Mouse (Mus musculus) neural tube, embryonic 13.5 days (tissue): ENCODE data around the gene Ttll11. TPM values are rescaled to one million over a fixed set of nuclear protein-coding genes. Genes with fewer than 3 reads are reported as not detected.

ENCODE experiments used
- ATAC-seq: fragments of 200-750 bp; cut with Nextera tagmentation; 2 replicates; pipeline ENCODE4 v1.8.0; 2017; ENCODE audit warnings: low read depth, mild to moderate bottlenecking, moderate TSS enrichment, moderate library complexity
- H3K27ac ChIP-seq: fragments of 300-500 bp; sonication (generic); replicated peaks from 2 replicates; pipeline ENCODE4 v1.5.1; 2015; ENCODE audit warnings: moderate library complexity, mild to moderate bottlenecking, inconsistent platforms
- H3K27me3 ChIP-seq: fragments of 300-500 bp; sonication (generic); 2 replicates; pipeline ENCODE4 v1.6.1; 2015; ENCODE audit warnings: mild to moderate bottlenecking, inconsistent platforms
- H3K36me3 ChIP-seq: fragments of 300-500 bp; sonication (generic); 2 replicates; pipeline ENCODE4 v1.6.1; 2015; ENCODE audit warnings: mild to moderate bottlenecking, inconsistent platforms
- H3K4me1 ChIP-seq: fragments of 300-500 bp; sonication (generic); replicated peaks from 2 replicates; pipeline ENCODE4 v1.6.1; 2015; ENCODE audit warnings: inconsistent platforms
- H3K4me2 ChIP-seq: fragments of 300-500 bp; sonication (generic); 2 replicates; pipeline ENCODE4 v1.6.1; 2015; ENCODE audit warnings: inconsistent platforms, mild to moderate bottlenecking, moderate library complexity
- H3K4me3 ChIP-seq: fragments of 300-500 bp; sonication (generic); 2 replicates; pipeline ENCODE4 v1.5.1; 2015; ENCODE audit warnings: mild to moderate bottlenecking, inconsistent platforms
- H3K9ac ChIP-seq: fragments of 300-500 bp; sonication (generic); 2 replicates; pipeline ENCODE4 v1.6.1; 2015; ENCODE audit warnings: moderate library complexity, mild to moderate bottlenecking, inconsistent platforms
- H3K9me3 ChIP-seq: fragments of 300-500 bp; sonication (generic); 2 replicates; pipeline ENCODE4 v1.6.1; 2016; ENCODE audit warnings: inconsistent platforms
- WGBS: fragments of 180-500 bp; shearing (Covaris S2); methylation state at CpG from one replicate; pipeline ENCODE4 v1.1.7; 2015; 5-methylcytosine and 5-hydroxymethylcytosine counted together
- polyA plus RNA-seq: library from polyadenylated mRNA; unstranded; fragments of >200 nt; fragmentation: Nextera tagmentation; extraction: Ambion mirVana; gene quantifications from 2 replicates; pipeline ENCODE4 v1.2.1, GENCODE M21; 2015

The Ttll11 gene
- polyA plus RNA-seq, 1 experiment from 2014 or later, result 5.1 TPM

DNA sequence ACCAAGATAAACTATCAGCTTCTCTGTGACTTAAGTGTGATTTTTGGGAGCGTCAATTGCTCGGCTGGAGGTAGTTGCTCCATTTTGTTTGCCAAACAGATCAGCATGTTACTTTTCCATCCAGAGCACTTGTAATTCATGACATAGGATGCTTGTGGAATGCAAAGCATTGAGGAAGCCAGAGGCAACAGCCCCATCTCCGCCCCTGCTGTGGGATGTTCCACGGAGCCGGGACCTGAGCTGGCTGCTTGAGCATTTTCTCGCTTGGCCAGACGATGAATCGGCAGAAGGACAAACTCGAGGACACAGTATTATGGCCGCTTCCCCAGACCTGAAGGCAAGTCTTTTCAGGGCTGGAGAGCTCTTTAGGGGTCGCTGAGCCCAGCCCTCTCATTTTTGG is 176.6 kb downstream of the Ttll11 start:
- H3K4me2 ChIP-seq, result no peak overlapping the region
- no peaks in the 10 kb centered on the region for H3K9me3 ChIP-seq
- no peak overlapping the region for H3K9ac ChIP-seq
- H3K36me3 ChIP-seq, result no peaks in the 10 kb centered on the region
- H3K4me3 ChIP-seq, result no peak overlapping the region
- WGBS, result 87% methylated on average over 11 of the region's 11 CpGs
- H3K4me1 ChIP-seq, result peaks cover 5% of the 10 kb centered on the region; the same call in 1 of the 2 replicates
- no peak overlapping the region for H3K27ac ChIP-seq
- no peak for ATAC-seq
- no peaks in the 10 kb centered on the region for H3K27me3 ChIP-seq

DNA sequence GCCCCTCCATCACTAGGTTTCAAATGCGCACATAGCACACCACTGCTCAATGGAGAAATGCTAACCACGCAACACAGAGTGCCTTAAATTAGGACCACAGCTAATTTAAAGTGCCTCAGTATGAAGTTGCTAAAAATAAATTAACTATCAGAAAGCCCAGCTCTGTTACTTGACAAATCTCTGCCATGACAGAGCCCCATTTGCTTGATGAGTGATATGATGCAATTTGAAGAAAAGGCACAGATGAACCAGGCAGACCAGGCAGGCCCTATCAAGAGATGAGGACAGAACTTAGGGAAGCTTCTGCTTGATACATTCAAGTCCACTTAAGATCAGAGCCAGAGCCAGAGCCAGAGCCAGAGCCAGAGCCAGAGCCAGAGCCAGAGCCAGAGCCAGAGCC is 178.0 kb downstream of the Ttll11 start:
- no peaks in the 10 kb centered on the region for H3K36me3 ChIP-seq
- no peak overlapping the region for H3K9ac ChIP-seq
- ATAC-seq, result no peak
- H3K4me2 ChIP-seq, result no peak overlapping the region
- no peak overlapping the region for H3K27ac ChIP-seq
- WGBS, result 94% methylated on average over 2 of the region's 2 CpGs
- H3K4me1 ChIP-seq, result peaks cover 5% of the 10 kb centered on the region; the same call in 1 of the 2 replicates
- no peaks in the 10 kb centered on the region for H3K27me3 ChIP-seq
- no peak overlapping the region for H3K4me3 ChIP-seq
- no peaks in the 10 kb centered on the region for H3K9me3 ChIP-seq

DNA sequence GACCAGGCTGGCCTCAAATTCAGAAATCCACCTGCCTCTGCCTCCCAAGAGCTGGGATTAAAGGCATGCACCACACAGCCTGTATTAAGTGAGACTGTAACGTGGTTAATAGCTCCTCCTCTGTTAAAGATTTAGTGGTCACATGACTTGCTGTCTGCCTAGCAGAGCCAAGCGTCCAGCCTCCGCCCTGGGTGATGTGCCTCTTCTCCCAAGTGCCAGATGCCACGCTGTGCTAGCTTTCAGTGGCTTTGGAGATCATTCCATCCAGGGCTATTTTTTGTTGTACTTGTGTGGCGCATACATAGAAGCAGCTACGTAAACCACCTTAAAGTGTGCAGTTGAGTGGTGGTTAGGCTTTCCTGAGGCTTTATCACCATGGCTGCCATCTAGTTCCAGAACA is 180.6 kb downstream of the Ttll11 start:
- no peak overlapping the region for H3K4me2 ChIP-seq
- no peak overlapping the region for H3K9ac ChIP-seq
- no peak for ATAC-seq
- H3K4me1 ChIP-seq, result peaks cover 5% of the 10 kb centered on the region; the same call in 1 of the 2 replicates
- H3K27ac ChIP-seq, result peak overlapping the region; percentile 54; the same call in 1 of the 2 replicates
- no peaks in the 10 kb centered on the region for H3K27me3 ChIP-seq
- H3K4me3 ChIP-seq, result no peak overlapping the region
- no peaks in the 10 kb centered on the region for H3K9me3 ChIP-seq
- 69% methylated on average over 6 of the region's 6 CpGs for WGBS
- no peaks in the 10 kb centered on the region for H3K36me3 ChIP-seq

DNA sequence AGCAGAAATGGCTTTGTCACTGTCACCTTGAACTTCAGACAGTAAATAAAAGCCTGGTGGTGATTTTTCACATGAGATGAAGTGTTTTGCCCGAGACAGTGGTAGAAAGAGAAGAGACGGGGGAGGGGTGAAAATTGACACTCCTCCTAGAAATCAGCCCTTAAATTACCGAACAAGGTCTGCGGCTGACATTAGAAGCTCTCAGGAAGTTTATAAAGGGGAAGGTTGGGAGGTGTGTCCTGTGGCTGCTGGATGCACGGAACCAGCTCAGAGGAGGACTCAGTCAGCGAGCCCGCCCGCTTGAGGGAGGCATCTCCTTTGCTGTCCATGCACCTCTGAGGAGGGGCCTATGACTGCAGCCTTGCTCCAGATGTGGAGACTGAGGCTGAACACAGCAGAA is 181.7 kb downstream of the Ttll11 start:
- Histone ChIP-seq H3K9me3 (no peaks in the 10 kb centered on the region), H3K27ac (no peak overlapping the region), H3K27me3 (no peaks in the 10 kb centered on the region), H3K4me2 (no peak overlapping the region), H3K4me1 (peaks cover 5% of the 10 kb centered on the region; the same call in 1 of the 2 replicates), H3K4me3 (no peak overlapping the region), H3K36me3 (no peaks in the 10 kb centered on the region), H3K9ac (no peak overlapping the region)
- WGBS, result 71% methylated on average over 8 of the region's 8 CpGs
- no peak for ATAC-seq

DNA sequence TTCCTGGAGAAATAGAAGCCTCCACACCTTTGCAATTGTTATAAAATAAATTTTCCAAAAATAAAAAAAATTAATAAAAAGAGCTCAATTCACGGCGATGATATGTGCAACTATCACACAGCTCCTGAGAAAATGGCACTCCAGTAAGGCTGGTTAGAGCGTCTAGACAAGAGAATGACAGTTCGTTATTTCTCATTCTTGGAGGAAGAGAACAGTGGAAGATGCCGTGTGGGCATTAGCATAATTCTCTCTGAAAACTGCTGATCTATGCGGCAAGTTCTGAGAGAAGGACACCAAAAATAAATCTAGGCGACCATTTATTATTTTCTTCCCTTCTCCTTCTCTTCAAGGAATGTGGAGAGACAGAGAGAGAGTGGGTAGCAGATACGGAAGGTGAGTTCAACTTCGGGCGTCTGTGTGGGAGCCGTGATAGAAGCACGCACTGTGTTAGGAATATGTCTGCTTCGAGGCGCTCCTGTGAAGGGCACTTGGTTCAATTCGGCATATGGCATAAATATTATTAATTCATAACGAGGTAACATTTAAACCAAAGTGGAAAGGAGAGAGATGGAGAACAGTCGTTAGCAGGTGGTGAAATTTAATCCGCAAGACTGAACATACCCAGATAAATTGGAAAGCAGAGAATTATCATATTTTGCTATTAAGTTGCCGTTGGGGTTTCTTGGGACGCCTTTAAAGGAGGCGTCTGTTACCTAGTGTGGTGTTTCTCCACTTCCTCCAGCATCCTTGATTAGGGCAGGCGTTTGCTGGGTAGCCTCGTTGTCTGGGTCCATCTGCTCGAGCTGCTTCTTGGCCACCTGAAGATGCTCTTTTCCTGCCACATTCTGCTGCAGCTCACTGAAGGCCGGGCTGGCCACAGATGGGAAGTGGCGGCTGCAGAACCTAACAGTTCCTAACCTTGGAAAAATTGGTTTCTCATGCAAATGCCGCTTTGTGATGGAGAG is 190.1 kb downstream of the Ttll11 start:
- H3K36me3 ChIP-seq, result no peaks in the 10 kb centered on the region
- H3K27ac ChIP-seq, result 0 out of 2 replicates have a peak overlapping the region, but pooled peaks have one; percentile 25
- H3K4me1 ChIP-seq, result peaks cover 12% of the 10 kb centered on the region
- H3K9ac ChIP-seq, result no peak overlapping the region
- no peak overlapping the region for H3K4me3 ChIP-seq
- no peaks in the 10 kb centered on the region for H3K9me3 ChIP-seq
- ATAC-seq, result no peak
- no peaks in the 10 kb centered on the region for H3K27me3 ChIP-seq
- no peak overlapping the region for H3K4me2 ChIP-seq
- 82% methylated on average over 27 of the region's 27 CpGs for WGBS

DNA sequence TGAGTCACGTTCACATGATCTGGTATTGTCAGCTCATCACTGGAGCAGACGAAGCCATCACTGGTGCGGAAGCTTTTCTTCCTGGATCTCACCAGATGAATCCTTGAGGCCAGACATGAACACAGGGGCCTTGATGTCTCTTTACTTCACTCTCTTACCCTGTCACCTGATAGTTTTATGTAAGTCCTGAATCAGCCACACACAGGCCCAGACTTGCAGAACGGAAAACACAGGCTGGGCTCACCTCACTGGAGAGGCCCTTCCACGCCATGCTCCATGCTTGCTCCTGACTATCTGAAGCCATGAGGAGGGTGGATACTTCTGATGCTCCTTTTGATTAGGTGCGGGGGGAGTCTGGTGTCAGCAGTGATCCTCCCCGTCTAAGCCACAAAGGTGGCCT is 193.8 kb downstream of the Ttll11 start:
- Histone ChIP-seq H3K4me2 (no peak overlapping the region), H3K4me3 (no peak overlapping the region), H3K27me3 (no peaks in the 10 kb centered on the region), H3K36me3 (no peaks in the 10 kb centered on the region), H3K9me3 (no peaks in the 10 kb centered on the region), H3K4me1 (peaks cover 17% of the 10 kb centered on the region), H3K27ac (no peak overlapping the region), H3K9ac (no peak overlapping the region)
- ATAC-seq, result no peak
- 88% methylated on average over 7 of the region's 7 CpGs for WGBS

DNA sequence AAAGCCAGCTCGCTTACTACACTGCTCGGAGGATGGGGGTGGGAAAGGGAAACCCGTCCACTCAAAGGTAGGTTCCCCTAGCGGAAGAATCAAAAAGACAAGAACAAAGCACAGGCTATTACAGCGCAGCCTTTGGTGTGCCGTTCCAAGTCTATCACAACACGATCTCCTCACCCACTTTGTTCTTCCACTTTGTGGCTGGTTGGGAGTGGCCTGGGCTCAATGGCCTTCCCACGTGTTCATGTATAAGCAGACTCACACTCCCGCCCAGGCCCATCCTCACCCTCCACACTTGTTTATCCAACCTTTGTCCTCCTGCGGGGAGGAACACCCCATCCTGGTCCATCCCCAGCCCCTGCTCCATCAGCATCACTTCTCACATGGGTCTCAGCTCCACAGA is 196.3 kb downstream of the Ttll11 start:
- Histone ChIP-seq H3K27me3 (no peaks in the 10 kb centered on the region), H3K4me1 (peaks cover 9% of the 10 kb centered on the region), H3K9ac (no peak overlapping the region), H3K9me3 (no peaks in the 10 kb centered on the region), H3K36me3 (no peaks in the 10 kb centered on the region), H3K4me3 (no peak overlapping the region), H3K27ac (no peak overlapping the region), H3K4me2 (no peak overlapping the region)
- WGBS, result 56% methylated on average over 10 of the region's 10 CpGs
- no peak for ATAC-seq

DNA sequence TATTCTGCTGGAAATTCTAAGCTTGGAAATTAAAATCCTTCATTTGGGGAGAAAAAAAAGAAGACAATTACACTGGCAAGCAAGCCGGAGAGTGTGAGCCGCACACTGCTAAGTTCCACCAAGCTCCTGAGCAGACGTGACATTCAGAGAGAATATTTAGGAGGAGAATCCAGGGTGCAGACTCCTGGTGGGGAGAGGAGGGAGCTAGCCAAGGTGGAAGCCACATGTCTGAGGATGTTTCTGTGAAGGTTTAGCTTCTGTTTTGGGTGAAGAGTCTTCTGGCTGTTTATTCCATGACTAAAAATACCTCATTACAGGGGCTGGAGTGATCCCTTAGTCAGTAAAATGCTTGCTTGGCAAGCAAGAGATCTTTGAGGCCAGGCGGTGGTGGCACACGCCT is 200.4 kb downstream of the Ttll11 start:
- ATAC-seq, result no peak
- WGBS, result 86% methylated on average over 5 of the region's 5 CpGs
- Histone ChIP-seq H3K9me3 (no peaks in the 10 kb centered on the region), H3K36me3 (no peaks in the 10 kb centered on the region), H3K4me3 (no peak overlapping the region), H3K9ac (no peak overlapping the region), H3K27ac (no peak overlapping the region), H3K27me3 (no peaks in the 10 kb centered on the region), H3K4me2 (no peak overlapping the region), H3K4me1 (peaks cover 11% of the 10 kb centered on the region)

DNA sequence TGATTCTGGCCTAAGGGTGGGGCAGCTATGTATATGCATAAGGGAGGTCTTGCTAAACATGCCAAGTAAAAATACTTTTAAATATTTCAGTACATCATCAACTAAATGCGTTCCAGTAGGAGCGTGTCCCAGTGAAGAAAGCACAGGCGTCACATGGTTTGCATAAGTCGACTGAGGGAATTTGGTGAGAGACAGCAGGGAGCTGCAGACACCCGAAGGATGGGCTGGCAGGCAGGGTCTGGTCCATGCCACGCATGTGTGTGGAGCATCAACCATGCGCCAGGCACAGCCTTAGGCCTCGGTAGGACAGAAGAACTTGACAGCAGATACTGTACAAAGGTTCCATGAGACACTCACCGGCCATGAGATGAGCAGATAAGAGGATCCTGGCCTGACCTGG is 202.8 kb downstream of the Ttll11 start:
- Histone ChIP-seq H3K27me3 (no peaks in the 10 kb centered on the region), H3K4me2 (no peak overlapping the region), H3K4me3 (no peak overlapping the region), H3K27ac (no peak overlapping the region), H3K36me3 (no peaks in the 10 kb centered on the region), H3K9me3 (no peaks in the 10 kb centered on the region), H3K4me1 (peaks cover 8% of the 10 kb centered on the region), H3K9ac (no peak overlapping the region)
- ATAC-seq, result no peak
- WGBS, result 88% methylated on average over 9 of the region's 9 CpGs

DNA sequence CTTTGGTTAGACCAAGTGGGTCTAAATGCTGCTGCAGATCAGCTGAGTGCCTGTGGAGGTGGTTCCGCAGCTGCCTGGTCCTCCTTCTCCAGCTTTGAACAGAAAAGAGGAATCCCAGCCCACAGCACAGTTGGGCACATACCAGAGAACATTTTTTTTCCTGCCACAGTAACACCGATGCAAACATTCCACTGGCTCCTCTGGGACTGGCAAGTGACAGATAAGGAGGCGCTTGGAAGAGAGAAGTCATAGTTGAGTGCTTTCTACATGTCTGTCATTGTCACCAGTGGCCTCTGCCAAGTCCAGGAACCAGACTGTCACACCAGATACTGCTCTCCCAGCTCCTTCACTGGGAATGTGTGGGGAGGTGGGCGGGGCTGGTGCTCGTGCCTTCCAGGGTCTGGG is 204.1 kb downstream of the Ttll11 start:
- ATAC-seq, result no peak
- no peak overlapping the region for H3K4me2 ChIP-seq

DNA sequence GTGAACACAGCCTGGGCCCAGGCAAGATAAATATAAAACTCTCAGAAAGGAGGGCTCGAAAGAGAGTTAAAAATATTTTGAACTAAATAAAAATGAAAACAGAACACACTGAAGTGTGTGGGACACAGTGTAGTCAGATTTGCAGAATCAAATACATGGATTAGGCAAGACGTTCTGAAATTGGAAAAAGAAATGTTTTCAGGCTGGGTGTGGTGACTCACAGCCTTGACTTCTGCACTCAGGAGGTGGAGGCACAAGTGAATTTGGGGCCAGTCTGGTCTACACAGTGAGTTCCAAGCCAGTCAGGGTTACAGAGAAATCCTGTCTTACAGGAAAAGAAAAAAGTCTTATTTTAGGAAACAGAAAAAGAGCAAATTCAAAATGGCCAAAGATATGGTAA is 209.2 kb downstream of the Ttll11 start:
- WGBS, result 85% methylated on average over 2 of the region's 2 CpGs
- Histone ChIP-seq H3K27ac (no peak overlapping the region), H3K9ac (no peak overlapping the region), H3K9me3 (no peaks in the 10 kb centered on the region), H3K4me1 (peaks cover 20% of the 10 kb centered on the region), H3K36me3 (no peaks in the 10 kb centered on the region), H3K27me3 (peaks cover 4% of the 10 kb centered on the region; the same call in 1 of the 2 replicates), H3K4me2 (no peak overlapping the region), H3K4me3 (no peak overlapping the region)
- ATAC-seq, result no peak

More for the DNA sequence above, 204.1 kb downstream of the Ttll11 start:
- no peak overlapping the region for H3K9ac ChIP-seq
- H3K36me3 ChIP-seq, result no peaks in the 10 kb centered on the region
- H3K4me3 ChIP-seq, result no peak overlapping the region
- WGBS, result 57% methylated on average over 5 of the region's 5 CpGs
- peaks cover 6% of the 10 kb centered on the region; the same call in 1 of the 2 replicates for H3K4me1 ChIP-seq
- no peaks in the 10 kb centered on the region for H3K9me3 ChIP-seq
- no peak overlapping the region for H3K27ac ChIP-seq
- H3K27me3 ChIP-seq, result no peaks in the 10 kb centered on the region

DNA sequence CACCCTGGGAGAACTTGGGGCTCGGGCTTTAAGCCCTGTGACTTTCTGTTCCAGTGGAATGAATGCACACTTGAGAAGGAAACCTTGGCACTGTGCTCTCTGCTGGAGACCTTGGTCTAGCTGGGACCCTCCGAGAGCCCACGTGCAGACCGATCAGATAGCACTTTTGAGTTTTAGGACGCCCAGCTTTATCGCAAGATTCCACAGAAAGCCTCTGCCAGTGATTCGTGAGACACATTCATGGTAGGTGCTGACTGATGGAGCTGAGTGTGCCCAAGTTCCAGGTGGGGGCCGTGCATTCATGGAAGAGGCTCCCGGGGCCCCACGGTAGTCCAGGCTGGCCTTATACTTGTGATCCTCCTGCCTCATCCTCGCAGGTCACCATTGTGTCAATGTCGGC is 210.3 kb downstream of the Ttll11 start:
- no peaks in the 10 kb centered on the region for H3K36me3 ChIP-seq
- H3K4me1 ChIP-seq, result peaks cover 18% of the 10 kb centered on the region
- no peak overlapping the region for H3K4me3 ChIP-seq
- peaks cover 4% of the 10 kb centered on the region; the same call in 1 of the 2 replicates for H3K27me3 ChIP-seq
- H3K9me3 ChIP-seq, result no peaks in the 10 kb centered on the region
- ATAC-seq, result no peak
- H3K4me2 ChIP-seq, result no peak overlapping the region
- H3K9ac ChIP-seq, result no peak overlapping the region
- WGBS, result 85% methylated on average over 12 of the region's 12 CpGs
- H3K27ac ChIP-seq, result no peak overlapping the region
